Mouse (Mus musculus) MEL (cell line): Measurements from ENCODE around the gene Gm614. TPM values are rescaled to one million over a fixed set of nuclear protein-coding genes. Genes with fewer than 3 reads are reported as not detected.

Source experiments
- DNase-seq: peaks from one replicate; pipeline ENCODE4 v3.0.0; 2011; ENCODE audit warnings: low read depth, low spot score
- H3K27ac ChIP-seq: 2 replicates; pipeline ENCODE4 v1.5.1; 2012; ENCODE audit warnings: low read depth, mild to moderate bottlenecking, control low read depth, low read length, moderate library complexity; ENCODE audit not compliant: control insufficient read depth
- H3K27me3 ChIP-seq, 2 experiments: fragments of 150-350 bp in 1 of 2; sonication (generic) in 1 of 2; 2 replicates each; pipeline ENCODE4 v1.6.1; 2012; ENCODE audit warnings: low read length in 2 of 2, mild to moderate bottlenecking in 2 of 2, improper control_type of control experiment in 1 of 2, moderate library complexity in 1 of 2; ENCODE audit not compliant: insufficient read depth in 2 of 2, control insufficient read depth in 1 of 2
- H3K36me3 ChIP-seq, 2 experiments: 2 replicates each; pipeline ENCODE4 v1.6.1; 2012 to 2014; ENCODE audit warnings: low read length in 2 of 2, improper control_type of control experiment in 1 of 2, inconsistent platforms in 1 of 2, mild to moderate bottlenecking in 1 of 2; ENCODE audit not compliant: insufficient read depth in 2 of 2, control insufficient read depth in 1 of 2
- H3K4me1 ChIP-seq, 2 experiments: fragments of 150-350 bp in 1 of 2; sonication (generic) in 1 of 2; 2 replicates each; pipeline ENCODE4 v1.6.1; 2012; ENCODE audit warnings: low read length in 2 of 2, improper control_type of control experiment in 1 of 2, mild to moderate bottlenecking in 1 of 2; ENCODE audit not compliant: insufficient read depth in 2 of 2, control insufficient read depth in 1 of 2
- H3K4me3 ChIP-seq, 2 experiments: fragments of 150-350 bp in 1 of 2; sonication (generic) in 1 of 2; 2 replicates each; pipeline ENCODE4 v1.5.1; 2012; ENCODE audit warnings: low read depth in 2 of 2, low read length in 2 of 2, mild to moderate bottlenecking in 2 of 2, moderate library complexity in 2 of 2, control low read depth in 1 of 2, improper control_type of control experiment in 1 of 2; ENCODE audit not compliant: control insufficient read depth in 1 of 2, insufficient read depth in 1 of 2
- H3K79me2 ChIP-seq: 2 replicates; pipeline ENCODE4 v1.6.1; 2012; ENCODE audit warnings: mild to moderate bottlenecking, low read length, moderate library complexity; ENCODE audit not compliant: control insufficient read depth, poor library complexity, insufficient read depth
- H3K9ac ChIP-seq: 2 replicates; pipeline ENCODE4 v1.6.1; 2012; ENCODE audit warnings: low read depth, mild to moderate bottlenecking, control low read depth, low read length, moderate library complexity; ENCODE audit not compliant: control insufficient read depth, poor library complexity, severe bottlenecking
- H3K9me3 ChIP-seq: fragments of 150-350 bp; sonication (generic); replicated peaks from 2 replicates; pipeline ENCODE4 v1.6.1; 2012; ENCODE audit warnings: mild to moderate bottlenecking, low read length, improper control_type of control experiment, moderate library complexity; ENCODE audit not compliant: insufficient read depth
- BHLHE40 ChIP-seq: IDR thresholded peaks from 2 replicates; pipeline ENCODE4 v1.6.1; 2012; ENCODE audit warnings: low read depth, mild to moderate bottlenecking, inconsistent platforms, low read length, improper control_type of control experiment, borderline replicate concordance
- CHD1 ChIP-seq: IDR thresholded peaks from 2 replicates; pipeline ENCODE4 v1.6.1; 2012; ENCODE audit warnings: low read depth, mild to moderate bottlenecking, inconsistent platforms, low read length, improper control_type of control experiment
- CTCF ChIP-seq, 3 experiments: IDR thresholded peaks in 2 of 3; conservative IDR thresholded peaks in 1 of 3; 2 replicates each; pipeline ENCODE4 v1.5.1; 2011 to 2012; ENCODE audit warnings: low read length in 3 of 3, low read depth in 2 of 3, mild to moderate bottlenecking in 2 of 3, improper control_type of control experiment in 1 of 3, inconsistent platforms in 1 of 3, mixed read lengths in 1 of 3, moderate library complexity in 1 of 3; ENCODE audit not compliant: control insufficient read depth in 1 of 3, insufficient read depth in 1 of 3, poor library complexity in 1 of 3, severe bottlenecking in 1 of 3
- EP300 ChIP-seq, 2 experiments: IDR thresholded peaks; 2 replicates each; pipeline ENCODE4 v1.6.1; 2011; ENCODE audit warnings: improper control_type of control experiment in 2 of 2, low read length in 2 of 2, low read depth in 1 of 2, mild to moderate bottlenecking in 1 of 2
- ETS1 ChIP-seq: IDR thresholded peaks from 2 replicates; pipeline ENCODE4 v1.6.1; 2012; ENCODE audit warnings: low read depth, mild to moderate bottlenecking, inconsistent platforms, low read length, improper control_type of control experiment, moderate library complexity
- GATA1 ChIP-seq: IDR thresholded peaks from 2 replicates; pipeline ENCODE4 v1.6.1; 2011; ENCODE audit warnings: low read depth, low read length, improper control_type of control experiment
- JUND ChIP-seq: IDR thresholded peaks from 2 replicates; pipeline ENCODE4 v1.6.1; 2011; ENCODE audit warnings: low read depth, mild to moderate bottlenecking, improper control_type of control experiment, low read length
- KAT2A ChIP-seq: conservative IDR thresholded peaks from 2 replicates; pipeline ENCODE4 v1.6.1; 2012; ENCODE audit warnings: low read depth, low read length, improper control_type of control experiment, inconsistent platforms
- MAX ChIP-seq: IDR thresholded peaks from 2 replicates; pipeline ENCODE4 v1.6.1; 2011; ENCODE audit warnings: low read length, improper control_type of control experiment
- MAZ ChIP-seq: IDR thresholded peaks from 2 replicates; pipeline ENCODE4 v1.6.1; 2012; ENCODE audit warnings: low read depth, mild to moderate bottlenecking, inconsistent platforms, low read length, improper control_type of control experiment
- MEF2A ChIP-seq: IDR thresholded peaks from 2 replicates; pipeline ENCODE4 v1.6.1; 2014; ENCODE audit warnings: low read depth, mild to moderate bottlenecking, inconsistent platforms, low read length, improper control_type of control experiment; ENCODE audit not compliant: poor library complexity, insufficient replicate concordance, severe bottlenecking; ENCODE audit errors: extremely low read depth
- MXI1 ChIP-seq: IDR thresholded peaks from 2 replicates; pipeline ENCODE4 v1.6.1; 2011; ENCODE audit warnings: mild to moderate bottlenecking, low read depth, low read length, improper control_type of control experiment
- MYB ChIP-seq: IDR thresholded peaks from 2 replicates; pipeline ENCODE4 v1.6.1; 2011; ENCODE audit warnings: mild to moderate bottlenecking, low read depth, low read length, improper control_type of control experiment
- MYC ChIP-seq: IDR thresholded peaks from 2 replicates; pipeline ENCODE4 v1.6.1; 2011; ENCODE audit warnings: low read depth, mild to moderate bottlenecking, low read length, improper control_type of control experiment, moderate library complexity
- NELFE ChIP-seq: IDR thresholded peaks from 2 replicates; pipeline ENCODE4 v1.6.1; 2011; ENCODE audit warnings: low read depth, low read length, improper control_type of control experiment
- NRF1 ChIP-seq: IDR thresholded peaks from 2 replicates; pipeline ENCODE4 v1.6.1; 2014; ENCODE audit warnings: low read depth, mild to moderate bottlenecking, inconsistent platforms, low read length, improper control_type of control experiment, moderate library complexity; ENCODE audit not compliant: poor library complexity, insufficient read depth, severe bottlenecking
- POLR2A ChIP-seq, 2 experiments: IDR thresholded peaks; 2 replicates each; pipeline ENCODE4 v1.6.1; 2011 to 2012; ENCODE audit warnings: low read length in 2 of 2, mild to moderate bottlenecking in 2 of 2, control low read depth in 1 of 2, improper control_type of control experiment in 1 of 2, low read depth in 1 of 2, moderate library complexity in 1 of 2; ENCODE audit not compliant: control insufficient read depth in 1 of 2, insufficient read depth in 1 of 2, poor library complexity in 1 of 2
- POLR2AphosphoS2 ChIP-seq: IDR thresholded peaks from 2 replicates; pipeline ENCODE4 v1.6.1; 2011; ENCODE audit warnings: low read length, improper control_type of control experiment
- POLR2AphosphoS5 ChIP-seq: IDR thresholded peaks from 2 replicates; pipeline ENCODE4 v1.6.1; 2012; ENCODE audit warnings: low read depth, borderline replicate concordance, mild to moderate bottlenecking, inconsistent platforms, low read length, moderate library complexity, mixed read lengths
- RAD21 ChIP-seq: IDR thresholded peaks from 2 replicates; pipeline ENCODE4 v1.6.1; 2011; ENCODE audit warnings: mild to moderate bottlenecking, low read depth, low read length, improper control_type of control experiment
- RCOR1 ChIP-seq: IDR thresholded peaks from 2 replicates; pipeline ENCODE4 v1.6.1; 2012; ENCODE audit warnings: low read depth, mild to moderate bottlenecking, inconsistent platforms, low read length, improper control_type of control experiment
- SIN3A ChIP-seq: IDR thresholded peaks from 2 replicates; pipeline ENCODE4 v1.6.1; 2012; ENCODE audit warnings: low read length, improper control_type of control experiment, inconsistent platforms
- SMC3 ChIP-seq: IDR thresholded peaks from 2 replicates; pipeline ENCODE4 v1.6.1; 2011; ENCODE audit warnings: low read depth, low read length, improper control_type of control experiment
- TAL1 ChIP-seq: IDR thresholded peaks from 2 replicates; pipeline ENCODE4 v1.6.1; 2012; ENCODE audit warnings: mild to moderate bottlenecking, inconsistent platforms, low read length, moderate library complexity, mixed read lengths
- TBP ChIP-seq: IDR thresholded peaks from 2 replicates; pipeline ENCODE4 v1.8.0; 2011; ENCODE audit warnings: low read depth, low read length, improper control_type of control experiment
- TCF12 ChIP-seq: IDR thresholded peaks from 2 replicates; pipeline ENCODE4 v1.6.1; 2014; ENCODE audit warnings: low read depth, mild to moderate bottlenecking, inconsistent platforms, low read length, improper control_type of control experiment, moderate library complexity
- USF1 ChIP-seq: IDR thresholded peaks from 2 replicates; pipeline ENCODE4 v1.6.1; 2014; ENCODE audit warnings: low read depth, mild to moderate bottlenecking, inconsistent platforms, low read length, improper control_type of control experiment, moderate library complexity
- USF2 ChIP-seq, 2 experiments: IDR thresholded peaks; 2 replicates each; pipeline ENCODE4 v1.6.1; 2011 to 2012; ENCODE audit warnings: improper control_type of control experiment in 2 of 2, low read length in 2 of 2, borderline replicate concordance in 1 of 2, inconsistent platforms in 1 of 2, low read depth in 1 of 2, mild to moderate bottlenecking in 1 of 2; ENCODE audit not compliant: insufficient read depth in 1 of 2
- ZC3H11A ChIP-seq: IDR thresholded peaks from 2 replicates; pipeline ENCODE4 v1.6.1; 2012; ENCODE audit warnings: low read depth, mild to moderate bottlenecking, inconsistent platforms, low read length, improper control_type of control experiment
- ZKSCAN1 ChIP-seq: IDR thresholded peaks from 2 replicates; pipeline ENCODE4 v1.6.1; 2012; ENCODE audit warnings: low read depth, mild to moderate bottlenecking, inconsistent platforms, low read length, improper control_type of control experiment, moderate library complexity
- ZNF384 ChIP-seq: IDR thresholded peaks from 2 replicates; pipeline ENCODE4 v1.6.1; 2012; ENCODE audit warnings: low read depth, mild to moderate bottlenecking, inconsistent platforms, low read length, improper control_type of control experiment
- polyA plus RNA-seq, 2 experiments: library from polyadenylated mRNA; stranded (reverse) in 1 of 2; unstranded in 1 of 2; fragments of >175 nt in 1 of 2; fragments of >200 nt in 1 of 2; gene quantifications; 2 replicates each; pipeline versions ENCODE4 v1.2.1 to v1.2.4; 2012; ENCODE audit warnings: low replicate concordance in 2 of 2, low read depth in 1 of 2; ENCODE audit not compliant: insufficient read length in 2 of 2, insufficient read depth in 1 of 2, missing spikeins in 1 of 2
- total RNA-seq: library from RNA; depleted of rRNA; stranded (reverse); fragments of 300-350 nt; gene quantifications from 2 replicates; pipeline ENCODE4 v1.2.3, GENCODE M21; 2012

Gm614 gene
- total and polyA plus RNA-seq, 3 experiments = not detected

- peaks cover 23 to 30% of the 10 kb centered on the region in 2 experiments for H3K4me1 ChIP-seq
Measured at GRCm38 (mm10) chrX:101285953-101286670, 22.3 kb upstream of the Gm614 start.

GRCm38 (mm10) chrX:101285534-101285933, 21.7 kb upstream of the Gm614 start:
- no peaks in the 10 kb centered on the region for H3K9me3 ChIP-seq

More at GRCm38 (mm10) chrX:101285953-101286670, 22.3 kb upstream of the Gm614 start:
- Histone ChIP-seq H3K9ac (no peak overlapping the region), H3K79me2 (no peaks in the 10 kb centered on the region), H3K27me3 (no peaks in the 10 kb centered on the region), H3K36me3 (peaks cover 13 to 36% of the 10 kb centered on the region in 2 experiments), H3K27ac (no peak overlapping the region), H3K9me3 (no peaks in the 10 kb centered on the region), H3K4me3 (no peak overlapping the region)
- no peak for DNase-seq
- no peak for TF ChIP-seq MYC
- TF ChIP-seq BHLHE40 = no peak
- TF ChIP-seq TBP = no peak
- TF ChIP-seq SIN3A = no peak
- TF ChIP-seq MXI1 = no peak
- TF ChIP-seq RCOR1 = no peak
- no peak for TF ChIP-seq ETS1
- no peak for TF ChIP-seq MAX
- no peak for TF ChIP-seq TAL1
- no peak for TF ChIP-seq POLR2AphosphoS5
- TF ChIP-seq TCF12 = no peak
- TF ChIP-seq ZKSCAN1 = no peak
- TF ChIP-seq EP300 (IDR thresholded peaks at IDR 0.05; ENCODE audit: low read depth in 1 of 2, low read length in 2 of 2) = no peak
- no peak for TF ChIP-seq POLR2AphosphoS2
- TF ChIP-seq GATA1 = no peak
- no peak for TF ChIP-seq USF2 (IDR thresholded peaks at IDR 0.05; ENCODE audit: borderline replicate concordance in 1 of 2, insufficient read depth in 1 of 2, low read depth in 1 of 2, low read length in 2 of 2)
- no peak for TF ChIP-seq ZNF384
- TF ChIP-seq USF1 = no peak
- TF ChIP-seq MYB = no peak
- TF ChIP-seq, all 39 proteins: peak for 0

More at GRCm38 (mm10) chrX:101285534-101285933, 21.7 kb upstream of the Gm614 start:
- H3K79me2 ChIP-seq = no peaks in the 10 kb centered on the region
- H3K4me1 ChIP-seq = peaks cover 23 to 30% of the 10 kb centered on the region in 2 experiments
- H3K36me3 ChIP-seq = peaks cover 11 to 32% of the 10 kb centered on the region in 2 experiments
- no peak overlapping the region for H3K27ac ChIP-seq
- H3K27me3 ChIP-seq = no peaks in the 10 kb centered on the region
- H3K9ac ChIP-seq = no peak overlapping the region
- H3K4me3 ChIP-seq = no peak overlapping the region
- DNase-seq = peak; percentile 63
- no peak for TF ChIP-seq USF2 (IDR thresholded peaks at IDR 0.05; ENCODE audit: borderline replicate concordance in 1 of 2, insufficient read depth in 1 of 2, low read depth in 1 of 2, low read length in 2 of 2)
- no peak for TF ChIP-seq MAZ
- TF ChIP-seq CHD1 = no peak
- TF ChIP-seq TBP = no peak
- TF ChIP-seq KAT2A = no peak
- TF ChIP-seq SMC3 = peak; percentile 70
- TF ChIP-seq JUND = no peak
- TF ChIP-seq MAX = no peak
- TF ChIP-seq NRF1 = no peak
- no peak for TF ChIP-seq MYB
- no peak for TF ChIP-seq POLR2AphosphoS2
- peak; percentile 63 to 73 (median 65) for TF ChIP-seq CTCF (IDR thresholded peaks at IDR 0.05 in 2 of 3, conservative IDR thresholded peaks at IDR 0.05 in 1 of 3; ENCODE audit: control insufficient read depth in 1 of 3, insufficient read depth in 1 of 3, low read depth in 2 of 3, low read length in 3 of 3, poor library complexity in 1 of 3, severe bottlenecking in 1 of 3)
- TF ChIP-seq POLR2A (IDR thresholded peaks at IDR 0.05; ENCODE audit: control insufficient read depth in 1 of 2, insufficient read depth in 1 of 2, low read depth in 1 of 2, low read length in 2 of 2, poor library complexity in 1 of 2) = no peak
- TF ChIP-seq ZNF384 = no peak
- no peak for TF ChIP-seq SIN3A
- TF ChIP-seq ZC3H11A = peak; percentile 27; the same call in 1 of the 2 replicates
- no peak for TF ChIP-seq MEF2A
- TF ChIP-seq RAD21 = peak; percentile 27
- no peak for TF ChIP-seq ZKSCAN1
- no peak for TF ChIP-seq NELFE
